Mouse (Mus musculus) spleen, adult 12 weeks (tissue): Measurements from ENCODE around the gene Mvb12b.

Experiments used
- DNase-seq: peaks from one replicate; pipeline ENCODE4 v3.0.0; 2022; ENCODE audit warnings: low spot score

Mvb12b gene

DNA sequence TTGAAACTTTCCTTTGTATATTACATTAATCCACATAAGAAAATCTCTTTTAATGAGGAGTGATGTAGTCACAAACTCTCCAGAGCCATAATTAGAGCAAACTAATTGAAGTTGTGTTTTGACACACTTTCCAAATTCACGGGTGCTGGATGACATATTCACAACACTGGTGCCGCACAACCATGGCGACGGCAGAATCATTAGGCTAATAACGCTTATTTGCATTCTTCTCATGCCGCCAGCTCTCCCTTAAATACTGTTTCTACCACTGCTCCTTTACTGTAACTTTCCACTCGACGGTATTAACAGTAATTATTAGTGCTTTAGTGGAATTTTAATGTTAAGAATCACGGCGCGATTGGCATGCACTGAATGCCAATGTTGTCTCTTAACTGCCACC, 74.8 kb downstream of the Mvb12b start:
- DNase-seq: no peak

DNA sequence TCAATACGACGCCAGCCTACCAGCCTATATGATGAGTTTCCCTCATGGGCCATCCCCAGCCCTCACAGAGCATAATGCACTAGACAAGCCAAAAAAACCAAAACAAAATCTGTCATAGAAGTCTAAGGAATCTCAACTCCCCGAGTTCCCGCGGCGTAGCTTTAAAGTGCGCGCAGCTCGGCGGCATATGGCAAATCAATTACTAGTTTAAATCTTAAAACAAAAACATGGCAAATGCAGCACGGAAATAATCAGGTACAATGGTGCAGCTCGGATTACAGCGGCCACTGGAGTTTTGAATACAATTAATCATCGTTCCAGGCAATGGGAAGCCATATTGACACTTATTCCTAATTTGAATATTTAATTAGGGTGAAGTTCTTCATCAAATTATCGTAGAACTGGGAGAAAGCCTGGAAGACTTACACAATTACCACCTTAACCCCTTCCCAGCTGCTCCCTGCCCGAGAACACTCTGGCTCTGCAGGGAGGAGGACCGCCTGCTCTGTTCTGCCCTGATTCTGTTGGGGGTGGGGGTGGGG, 76.3 kb downstream of the Mvb12b start:
- DNase-seq: no peak

DNA sequence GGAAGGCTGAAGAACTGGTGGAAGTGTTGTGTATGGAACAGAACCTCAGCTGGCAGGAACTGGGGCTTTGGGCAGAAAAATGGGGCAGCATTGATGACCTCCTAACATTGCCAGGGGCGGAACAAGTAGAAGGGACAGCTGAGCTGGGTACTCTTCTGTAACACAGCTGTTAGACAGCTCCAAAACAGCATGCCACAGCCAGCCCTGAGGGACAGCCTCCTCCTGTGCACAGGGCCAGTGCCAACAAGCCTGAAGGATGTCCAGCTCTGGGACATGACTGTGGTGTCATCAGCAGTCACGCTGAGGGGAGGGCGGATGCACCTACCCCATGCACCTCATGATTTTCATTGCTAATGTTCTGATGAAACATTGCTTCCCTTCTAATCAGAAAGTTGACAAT, 78.7 kb downstream of the Mvb12b start:
- DNase-seq: no peak

DNA sequence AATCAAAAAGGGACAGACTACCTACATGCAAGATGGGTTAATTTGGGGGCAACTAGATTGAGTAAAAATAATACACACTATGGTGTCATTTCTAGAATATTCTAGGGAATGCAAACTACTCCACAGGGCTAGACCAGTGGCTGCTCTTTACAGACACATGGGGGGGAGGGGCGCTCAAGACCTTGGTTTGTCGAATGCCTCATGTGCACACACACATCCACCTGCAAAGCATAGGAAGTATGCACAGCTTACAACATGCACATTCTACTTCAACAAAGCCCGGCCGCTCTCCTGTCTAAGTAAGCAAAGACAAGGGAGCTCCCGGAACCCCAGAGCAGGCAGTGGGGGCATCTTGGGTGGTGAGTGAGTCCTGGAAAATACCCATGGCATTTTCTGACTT, 79.7 kb downstream of the Mvb12b start:
- no peak for DNase-seq

DNA sequence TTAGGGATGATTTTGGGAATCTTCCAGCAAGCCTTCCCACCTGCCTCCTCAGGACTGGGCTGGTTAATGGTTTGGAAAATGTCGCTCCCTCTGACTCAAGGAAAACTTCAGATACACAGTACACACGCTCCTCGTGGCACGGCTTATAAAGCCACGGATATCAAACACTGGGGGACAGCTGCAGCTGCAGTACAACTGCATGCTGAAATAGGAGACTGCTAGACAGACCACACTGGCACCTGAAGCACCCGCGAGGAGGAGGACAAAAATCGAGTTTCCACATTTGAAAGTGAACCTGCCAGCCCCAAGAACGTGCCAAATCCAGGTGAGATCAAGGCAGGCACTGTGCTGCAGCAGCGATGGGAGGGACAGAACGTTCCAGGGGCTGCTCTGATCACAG, 82.1 kb downstream of the Mvb12b start:
- DNase-seq: no peak

DNA sequence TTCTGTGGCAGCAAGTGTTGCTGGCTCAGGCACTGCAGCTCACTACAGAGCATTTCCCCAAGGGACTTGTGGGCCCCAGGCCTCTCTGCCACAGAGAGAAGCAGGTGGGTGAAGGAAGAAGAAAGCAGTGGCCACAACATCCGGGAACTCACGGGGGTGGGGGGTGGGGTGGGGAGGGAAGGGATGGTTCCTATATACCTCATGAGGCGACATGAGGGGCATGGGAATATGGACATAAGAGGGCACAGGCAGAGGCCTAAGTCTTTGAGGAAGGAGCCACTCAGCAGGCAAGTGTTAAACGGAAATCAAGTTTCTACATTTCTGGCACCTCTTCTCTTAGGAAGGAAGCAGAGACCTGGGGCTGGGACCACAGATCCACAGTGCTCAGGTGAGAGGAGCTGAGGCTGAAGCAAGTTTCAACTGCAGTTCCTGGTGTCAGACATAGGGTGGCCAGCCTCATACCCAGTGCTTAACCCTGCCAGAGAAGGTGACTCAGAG, 84.0 kb downstream of the Mvb12b start:
- no peak for DNase-seq

DNA sequence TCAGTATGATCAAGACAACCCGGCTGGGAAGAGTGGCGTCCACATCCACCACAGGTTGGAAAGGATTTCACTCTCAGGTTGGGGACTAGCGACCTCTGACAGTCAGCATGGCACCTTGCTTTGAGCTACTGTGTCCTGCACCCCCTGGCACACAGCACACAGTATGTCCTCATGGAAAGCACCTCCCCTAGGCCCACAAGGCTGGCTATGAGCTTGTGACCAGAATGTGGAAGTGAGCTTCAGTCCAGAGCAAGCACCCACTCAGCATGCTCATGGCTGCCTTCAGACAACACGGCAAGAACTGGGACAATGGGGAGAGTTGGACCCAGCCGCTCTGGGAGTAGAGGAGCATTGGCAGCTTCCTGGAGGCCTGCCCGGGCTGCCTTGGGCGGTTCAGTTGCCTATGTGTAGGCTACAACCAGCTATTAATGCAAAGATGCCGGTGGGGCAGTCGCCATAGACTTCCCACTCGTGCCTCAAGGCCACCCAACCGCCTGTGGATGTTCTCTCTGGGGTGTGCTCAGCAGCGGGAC, 84.6 kb downstream of the Mvb12b start:
- no peak for DNase-seq

DNA sequence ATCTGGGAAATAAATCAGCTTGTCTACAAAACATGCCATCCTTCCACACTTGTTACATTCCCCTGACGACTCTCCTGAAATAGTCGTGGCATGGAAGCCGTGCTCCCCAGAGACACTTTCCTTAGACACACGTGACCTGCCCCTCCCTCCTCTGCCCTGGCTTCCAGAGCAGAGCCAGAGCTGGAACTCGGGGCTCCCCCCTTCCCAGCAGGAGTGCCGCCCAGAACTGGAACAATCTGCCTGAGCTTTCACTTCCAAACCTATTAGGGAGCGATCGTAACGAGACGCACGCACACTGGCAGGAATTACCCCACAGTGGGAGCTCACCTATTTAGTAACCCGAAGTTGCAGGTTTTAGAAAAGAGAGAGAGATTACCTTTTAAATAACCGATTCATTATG, 86.0 kb downstream of the Mvb12b start:
- DNase-seq: no peak

DNA sequence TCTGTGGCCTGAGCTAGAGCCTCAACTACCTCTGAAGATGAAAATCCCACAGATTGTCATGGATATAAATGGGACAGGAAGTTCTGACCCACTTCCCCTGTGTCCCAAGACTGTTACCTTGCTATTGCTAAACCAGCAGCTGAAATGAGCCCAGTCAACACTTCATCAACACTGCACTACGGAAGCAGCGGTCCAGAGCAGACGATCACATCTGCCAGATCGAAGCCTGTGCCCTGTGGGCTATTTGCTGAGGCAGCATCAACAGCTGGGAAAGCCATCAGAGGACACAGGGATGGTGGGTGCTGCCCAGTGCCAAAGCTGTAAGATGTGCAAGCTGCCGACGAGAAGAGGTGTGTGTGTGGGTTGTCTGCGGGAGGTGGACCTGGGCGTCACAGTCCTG, 86.4 kb downstream of the Mvb12b start:
- DNase-seq: no peak

DNA sequence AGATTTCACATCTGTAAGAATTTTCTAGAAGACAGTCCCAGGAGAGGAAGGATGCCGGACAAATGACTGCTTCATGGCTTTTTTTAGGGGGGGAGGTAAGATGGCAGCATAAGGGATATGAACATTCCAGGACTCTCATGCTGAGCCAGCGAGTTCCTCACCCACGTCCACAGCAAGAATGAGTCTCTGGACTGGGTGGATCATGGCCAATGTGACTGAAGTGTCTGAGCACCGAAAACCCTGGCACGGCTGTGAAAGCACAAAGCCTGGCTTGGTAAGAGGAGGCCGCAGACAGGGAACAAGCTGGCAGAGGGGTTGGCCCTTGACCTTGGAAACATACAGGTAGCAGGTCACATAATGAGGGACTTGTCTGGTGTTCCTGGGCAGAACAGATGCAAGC, 87.5 kb downstream of the Mvb12b start:
- no peak for DNase-seq

DNA sequence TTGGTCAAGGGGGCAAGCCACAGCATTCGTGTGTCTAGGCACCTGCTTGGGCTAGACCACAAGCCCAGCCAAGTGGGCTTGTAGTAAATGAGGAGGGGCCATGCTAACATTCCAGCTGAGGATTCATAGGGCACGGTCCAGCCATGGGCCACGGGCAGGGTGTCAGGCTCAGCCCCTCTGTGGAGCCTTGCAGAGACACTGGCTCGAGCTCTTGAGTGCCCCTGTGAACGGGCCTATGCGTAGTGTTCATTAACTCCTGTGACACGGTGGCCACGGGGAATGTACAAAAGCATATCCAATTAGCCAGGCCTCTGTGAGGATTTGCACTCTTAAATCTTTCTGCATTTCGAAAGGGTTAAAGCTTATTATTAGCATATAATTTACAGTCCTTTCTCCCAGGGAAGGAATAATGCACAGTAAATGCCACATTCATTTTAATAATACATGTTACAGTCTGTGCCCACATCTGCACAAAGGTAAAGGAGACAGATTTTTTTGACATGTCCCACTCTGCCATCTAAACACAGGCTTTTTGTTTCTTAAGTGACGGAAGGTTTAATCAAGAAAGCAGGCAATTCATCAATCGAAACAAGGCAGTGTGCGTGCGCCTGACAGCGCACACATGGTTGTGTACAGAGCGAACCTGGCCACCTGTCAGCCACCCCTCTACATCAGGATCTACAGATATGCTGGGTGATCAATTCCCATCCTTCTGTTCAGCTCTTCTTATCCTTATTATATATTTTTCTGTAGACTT, 91.9 kb downstream of the Mvb12b start:
- DNase-seq: no peak

DNA sequence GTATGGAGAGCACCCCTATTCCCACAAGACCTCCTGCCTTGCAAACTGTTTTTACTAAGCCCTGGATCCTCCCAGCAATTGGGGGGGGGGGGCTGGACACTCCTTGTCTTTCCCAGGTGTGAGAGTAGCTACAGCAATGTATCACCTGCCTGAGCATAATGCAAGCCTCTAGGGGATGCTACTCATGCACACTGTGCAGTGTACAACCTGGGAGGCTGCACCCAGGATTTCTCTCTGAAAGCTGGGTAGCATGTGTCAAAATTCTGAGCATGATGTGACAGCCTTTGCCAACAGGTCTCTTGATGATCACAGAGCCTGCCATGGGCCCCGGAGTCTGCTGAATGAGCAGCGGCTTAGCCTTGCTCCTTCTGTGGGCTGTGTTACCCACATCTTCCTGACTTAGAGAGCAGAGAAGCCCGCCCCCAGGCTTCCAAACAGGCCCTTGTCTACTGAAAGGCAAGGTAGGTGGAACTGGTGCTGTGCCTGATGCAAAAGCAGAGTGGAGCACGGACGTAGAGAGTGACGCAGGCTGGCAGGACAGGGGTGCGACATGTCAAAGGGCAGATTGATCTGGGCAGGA, 92.7 kb downstream of the Mvb12b start:
- no peak for DNase-seq

DNA sequence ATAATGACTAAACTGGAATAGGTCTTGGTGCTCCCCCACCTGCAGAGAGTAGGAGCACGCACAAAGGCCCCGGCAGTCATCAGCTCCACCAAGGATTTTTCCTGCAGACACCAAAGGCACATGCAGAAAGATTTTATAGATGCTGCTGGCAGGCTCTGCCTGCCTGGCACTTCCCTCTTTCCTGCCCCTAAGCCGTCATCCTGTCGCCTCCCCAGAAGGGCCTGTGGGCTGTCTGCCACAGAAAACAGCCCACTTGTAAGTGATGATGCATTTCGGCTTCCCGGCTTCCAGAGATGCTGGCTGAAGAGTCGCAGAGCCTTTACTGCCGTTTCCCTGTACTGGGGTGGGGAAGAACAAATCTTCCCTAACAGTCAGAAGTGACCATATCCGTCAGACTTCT, 93.3 kb downstream of the Mvb12b start:
- DNase-seq: no peak

DNA sequence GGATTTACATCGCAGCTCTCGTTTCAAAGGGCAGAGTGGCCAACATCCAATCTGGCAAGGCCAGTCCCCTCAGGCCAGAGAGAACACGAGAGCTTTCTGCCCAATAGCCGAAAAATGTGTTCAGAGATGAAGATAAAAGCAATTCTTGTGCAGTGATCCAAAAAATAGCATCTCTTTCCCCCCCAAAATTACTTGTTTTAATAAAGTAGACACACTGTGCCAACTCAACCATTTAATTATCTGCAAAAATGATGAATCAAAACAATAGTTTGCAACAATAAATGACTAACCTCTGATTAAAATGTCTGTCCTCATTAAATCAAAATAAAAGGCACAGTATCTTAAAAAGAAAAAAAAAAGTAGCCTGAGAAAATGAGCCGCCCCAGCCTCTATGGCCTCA, 97.4 kb downstream of the Mvb12b start:
- DNase-seq: no peak

DNA sequence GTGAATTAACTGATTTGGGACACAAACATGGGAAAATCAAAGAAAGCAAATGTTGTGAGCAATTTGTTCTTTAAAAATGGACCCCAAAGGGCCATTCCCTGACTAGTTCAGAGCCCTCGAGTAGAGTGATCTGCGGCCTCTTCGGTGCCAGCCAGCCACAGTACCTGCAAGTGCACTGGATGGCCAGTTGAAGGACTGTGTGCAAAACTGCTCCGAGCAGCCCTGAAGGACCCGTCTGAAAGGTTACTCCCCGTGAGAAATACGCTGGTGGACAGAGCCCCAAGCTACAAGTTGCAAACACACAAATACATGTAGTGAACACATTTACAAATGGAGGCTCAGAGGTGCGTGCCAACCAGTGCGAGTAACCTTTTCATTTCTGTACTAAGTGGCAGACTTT, 98.0 kb downstream of the Mvb12b start:
- DNase-seq: no peak

DNA sequence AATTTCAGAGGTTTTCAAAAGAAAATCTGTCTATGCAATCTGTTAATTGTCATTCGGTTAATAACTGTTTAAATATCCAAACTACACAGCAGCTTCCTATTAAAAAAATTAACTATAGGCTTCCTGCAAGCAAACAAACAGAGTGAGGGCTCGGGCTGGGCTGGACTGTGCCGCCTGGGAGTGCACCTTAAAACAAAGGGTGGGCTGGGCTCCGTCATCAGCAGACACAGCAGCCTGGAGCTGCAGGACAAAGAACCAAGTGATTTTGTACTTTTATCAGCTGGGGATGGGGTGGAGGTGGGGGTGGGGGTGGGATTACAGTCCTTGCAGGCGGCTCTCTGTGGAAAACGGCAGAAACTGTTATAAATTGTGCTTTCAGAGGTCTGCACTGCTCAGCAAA, 98.5 kb downstream of the Mvb12b start:
- DNase-seq: no peak

DNA sequence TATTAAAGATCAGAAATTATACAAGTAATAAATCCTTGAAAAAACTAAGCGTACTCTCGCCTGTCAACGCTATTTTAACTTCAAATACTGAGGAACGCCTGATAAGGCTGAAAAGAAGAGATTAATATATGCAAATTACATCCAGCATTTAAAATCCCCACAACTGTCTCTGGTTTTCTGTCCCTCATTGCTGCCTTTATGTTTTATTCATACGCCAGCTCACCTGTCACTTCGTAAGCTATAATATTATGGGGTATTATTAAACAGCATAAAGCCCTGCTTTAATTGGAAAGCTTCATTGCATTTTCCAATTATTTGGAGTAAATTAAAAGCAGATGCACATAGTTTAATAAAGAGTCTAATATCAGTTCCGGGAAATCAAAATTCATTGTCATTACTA, 98.9 kb downstream of the Mvb12b start:
- no peak for DNase-seq

DNA sequence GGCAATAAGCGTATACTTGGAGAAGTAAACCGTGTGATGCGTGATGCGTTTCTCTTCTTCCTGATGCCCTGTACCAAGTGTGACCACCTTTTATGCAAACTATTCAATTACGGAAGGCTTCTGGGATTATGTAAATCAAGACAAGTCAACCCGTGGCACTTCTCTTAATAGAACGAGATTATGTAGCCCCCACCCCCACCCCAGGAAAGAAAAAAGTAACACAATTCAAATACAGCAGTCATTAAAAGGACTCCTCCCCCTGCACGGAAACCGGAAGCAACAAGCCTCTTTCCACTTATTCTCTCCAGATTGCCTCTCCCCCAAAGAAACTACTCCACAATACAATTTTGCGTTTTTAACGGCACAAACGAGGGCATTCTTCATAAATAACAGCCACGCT, 99.6 kb downstream of the Mvb12b start:
- no peak for DNase-seq

DNA sequence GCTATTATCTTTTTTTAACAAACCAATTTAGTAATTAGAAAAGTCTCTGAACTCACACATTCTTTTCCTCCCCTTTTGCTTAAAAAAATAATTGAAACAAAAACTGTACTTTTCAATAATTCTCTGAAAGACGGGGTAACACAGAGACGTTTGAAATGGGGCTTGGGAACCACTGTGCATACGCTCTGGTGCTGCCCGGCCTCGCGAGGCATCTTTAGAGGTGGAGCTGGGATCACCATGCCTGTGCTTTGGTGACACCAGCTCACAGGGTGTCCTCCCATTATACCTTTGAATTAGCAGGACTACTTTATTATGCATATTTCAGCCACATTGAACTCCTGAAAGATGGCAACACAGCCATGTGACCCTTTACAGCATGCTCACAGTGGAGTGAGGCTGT, 101.7 kb downstream of the Mvb12b start:
- DNase-seq: no peak

DNA sequence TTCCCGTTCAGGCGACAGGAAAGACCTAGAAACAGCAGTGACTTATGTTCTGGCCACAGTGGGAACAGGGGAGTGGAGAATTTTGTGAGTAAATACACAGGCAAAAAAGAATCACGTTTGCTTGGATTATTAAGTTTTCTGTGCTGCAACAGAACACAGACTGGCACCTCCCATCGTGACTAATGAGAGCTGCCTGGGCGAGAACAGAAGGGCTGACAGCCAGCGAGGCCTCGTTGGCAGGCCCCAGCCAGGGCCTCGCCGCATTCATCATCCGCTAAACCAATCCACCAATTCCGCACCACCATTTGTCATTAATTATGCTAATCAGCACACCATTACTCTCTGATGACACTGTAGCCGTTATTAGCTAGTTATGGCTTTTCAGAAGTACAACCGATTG, 102.2 kb downstream of the Mvb12b start:
- DNase-seq: no peak

DNA sequence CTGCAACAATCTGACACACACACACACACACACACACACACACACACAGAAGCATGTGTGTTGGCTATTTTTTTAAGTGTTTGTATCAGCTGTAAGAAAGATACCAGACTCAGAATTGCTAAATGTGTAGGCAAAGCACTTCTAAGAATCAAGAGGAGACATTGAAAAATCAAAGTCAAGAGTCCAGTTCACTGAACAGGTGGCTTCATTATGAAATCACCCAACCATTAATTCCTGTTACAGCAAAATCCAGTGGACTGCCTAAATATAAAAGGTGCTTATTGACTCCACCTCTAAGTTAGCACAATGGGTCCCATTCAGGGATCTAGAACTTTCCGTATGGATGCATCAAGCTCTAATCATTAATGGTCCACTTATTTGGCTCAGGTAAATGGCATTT, 103.0 kb downstream of the Mvb12b start:
- no peak for DNase-seq

DNA sequence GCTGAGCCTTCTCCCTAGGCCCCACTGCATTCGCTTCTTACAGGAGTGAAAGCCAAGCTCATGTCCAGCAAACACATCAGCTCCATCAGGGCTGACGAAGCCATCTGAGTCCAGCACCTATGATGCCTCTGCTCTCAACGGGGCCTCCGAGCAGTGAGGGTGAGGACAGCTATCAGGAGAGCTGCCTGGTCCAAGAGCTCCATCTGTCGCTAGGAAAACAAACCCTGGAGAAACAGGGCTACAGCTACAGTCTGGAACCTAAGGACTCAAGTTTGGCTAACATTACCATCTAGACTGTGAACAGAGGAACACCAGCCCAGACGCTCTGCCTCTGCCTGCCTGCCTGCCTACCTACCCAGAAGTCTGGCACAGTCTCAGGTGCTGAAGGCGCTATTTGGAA, 104.3 kb downstream of the Mvb12b start:
- no peak for DNase-seq

DNA sequence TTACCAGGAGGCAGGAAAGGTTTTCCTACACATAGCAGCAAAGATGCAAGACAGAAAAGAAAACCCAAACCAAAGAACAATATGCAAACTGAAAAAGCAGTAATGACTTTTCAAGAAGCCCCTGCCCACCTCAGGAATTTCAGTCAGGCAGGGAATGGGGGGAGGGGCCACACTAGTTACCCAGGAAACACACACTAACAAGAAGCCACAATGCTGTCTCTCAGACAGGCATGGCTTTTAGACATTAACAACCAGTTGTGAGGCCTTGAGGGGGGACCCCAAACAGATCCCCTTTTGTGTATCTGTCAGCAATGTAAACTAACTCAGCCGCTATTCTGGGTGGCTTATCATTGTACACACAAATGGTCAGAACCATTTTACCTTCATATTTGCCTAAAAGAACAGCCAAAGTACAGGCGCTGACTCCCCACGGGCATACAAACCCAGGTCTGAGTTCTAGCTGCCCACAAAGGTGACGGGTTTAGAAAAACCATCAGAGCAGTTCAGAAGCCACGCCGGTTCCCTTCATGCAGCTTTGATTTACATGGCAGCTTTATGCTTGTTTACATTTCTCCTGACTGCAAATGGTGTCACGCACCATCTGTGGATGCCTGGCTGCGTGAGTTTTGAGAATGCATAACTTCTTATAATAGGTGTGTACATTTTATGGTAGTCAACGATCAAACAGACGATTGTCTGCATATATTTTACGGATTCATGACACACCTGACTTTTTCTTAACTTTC, 105.9 kb downstream of the Mvb12b start:
- no peak for DNase-seq
